Mouse (Mus musculus) lung, postnatal 10 days (tissue): ENCODE results near the gene Mfap4.

Source experiments
- DNase-seq: peaks from one replicate; pipeline ENCODE4 v3.0.0; 2021

The Mfap4 gene

DNA sequence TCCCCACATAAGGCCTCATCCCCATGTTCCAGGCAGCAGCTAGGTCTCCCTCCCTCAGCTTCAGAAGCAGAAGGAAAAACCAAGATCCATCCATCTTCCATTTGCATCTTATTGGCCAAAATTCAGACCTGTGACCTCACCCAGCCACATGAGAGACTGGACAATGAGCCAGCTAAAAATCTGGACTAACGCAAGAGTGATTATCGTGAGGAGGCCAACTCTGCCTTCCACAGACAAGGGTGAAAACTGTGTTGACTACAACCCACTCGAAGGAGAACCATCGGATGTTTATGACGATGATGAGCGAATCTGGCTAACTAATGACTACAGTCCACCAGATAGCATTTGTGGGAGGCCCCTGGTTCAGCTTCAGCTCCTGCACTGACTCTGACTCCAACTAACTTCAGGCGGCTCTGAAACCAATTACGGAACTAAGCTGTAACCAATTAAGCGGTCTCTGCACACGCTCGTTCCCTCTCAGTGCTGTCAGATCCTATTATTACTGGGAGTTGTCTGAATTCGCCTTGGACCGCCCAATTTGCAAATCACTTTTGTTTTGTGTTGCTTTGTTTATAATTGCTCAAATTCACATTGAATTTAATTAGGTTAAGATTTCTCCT, 1.9 kb upstream of the Mfap4 start:
- peak; percentile 41 for DNase-seq

DNA sequence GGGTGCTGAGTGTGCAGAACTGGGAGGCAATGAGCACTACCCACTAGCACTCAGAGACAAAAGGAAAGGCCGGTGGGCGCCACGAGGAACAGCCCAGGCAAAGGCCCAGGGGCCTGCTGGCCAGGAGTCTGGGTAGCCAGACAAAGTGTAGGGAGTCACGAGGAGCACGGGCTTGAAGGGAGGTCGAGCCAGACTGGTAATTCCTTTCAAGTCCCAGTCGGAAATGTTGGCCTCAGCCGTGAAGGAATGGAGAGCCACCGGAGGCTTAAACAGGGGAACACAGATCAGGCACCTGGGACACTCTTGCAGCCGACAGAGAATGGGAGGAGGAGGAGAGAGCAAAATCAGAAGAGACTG, 997 bp upstream of the Mfap4 start:
- peak; percentile 13 for DNase-seq

DNA sequence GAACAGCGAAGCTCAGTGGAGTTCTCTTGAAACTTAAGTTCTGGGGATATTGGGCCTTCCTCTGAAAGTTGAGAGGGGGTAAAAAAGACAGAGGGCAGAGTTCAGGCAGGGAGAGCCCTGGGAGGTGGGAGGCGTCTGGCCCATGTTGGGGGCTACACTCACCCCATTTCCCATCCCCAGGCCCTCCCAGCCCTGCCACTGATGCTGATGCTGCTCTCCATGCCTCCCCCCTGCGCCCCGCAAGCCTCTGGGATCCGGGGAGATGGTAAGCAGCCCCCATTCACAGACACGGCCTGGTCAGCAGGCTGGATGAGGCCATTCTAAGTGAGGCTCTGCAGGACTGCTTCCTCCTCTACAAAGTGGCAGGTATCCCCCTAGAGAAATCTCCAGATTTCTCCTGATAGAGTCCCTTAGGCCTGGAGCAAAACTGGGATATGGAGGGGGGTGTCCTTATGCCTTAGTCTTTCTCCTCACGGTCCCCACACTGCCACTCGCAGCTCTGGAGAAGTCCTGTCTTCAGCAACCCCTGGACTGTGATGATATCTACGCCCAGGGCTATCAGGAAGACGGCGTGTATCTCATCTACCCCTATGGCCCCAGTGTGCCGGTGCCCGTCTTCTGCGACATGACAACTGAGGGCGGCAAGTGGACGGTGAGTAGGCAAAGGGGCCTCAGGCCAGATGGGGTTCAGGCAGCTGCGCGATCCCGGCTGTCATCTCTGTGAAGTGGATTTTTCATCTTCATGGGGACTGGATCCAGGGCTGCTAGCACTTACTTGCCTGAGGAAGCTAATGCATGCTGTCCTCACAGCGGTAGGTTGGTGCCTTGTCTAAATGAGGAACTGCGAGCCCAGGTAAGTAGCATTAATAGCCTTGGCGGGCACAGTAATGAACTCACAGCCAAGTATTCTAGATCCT, 568 bp downstream of the Mfap4 start:
- DNase-seq = peak; percentile 22

DNA sequence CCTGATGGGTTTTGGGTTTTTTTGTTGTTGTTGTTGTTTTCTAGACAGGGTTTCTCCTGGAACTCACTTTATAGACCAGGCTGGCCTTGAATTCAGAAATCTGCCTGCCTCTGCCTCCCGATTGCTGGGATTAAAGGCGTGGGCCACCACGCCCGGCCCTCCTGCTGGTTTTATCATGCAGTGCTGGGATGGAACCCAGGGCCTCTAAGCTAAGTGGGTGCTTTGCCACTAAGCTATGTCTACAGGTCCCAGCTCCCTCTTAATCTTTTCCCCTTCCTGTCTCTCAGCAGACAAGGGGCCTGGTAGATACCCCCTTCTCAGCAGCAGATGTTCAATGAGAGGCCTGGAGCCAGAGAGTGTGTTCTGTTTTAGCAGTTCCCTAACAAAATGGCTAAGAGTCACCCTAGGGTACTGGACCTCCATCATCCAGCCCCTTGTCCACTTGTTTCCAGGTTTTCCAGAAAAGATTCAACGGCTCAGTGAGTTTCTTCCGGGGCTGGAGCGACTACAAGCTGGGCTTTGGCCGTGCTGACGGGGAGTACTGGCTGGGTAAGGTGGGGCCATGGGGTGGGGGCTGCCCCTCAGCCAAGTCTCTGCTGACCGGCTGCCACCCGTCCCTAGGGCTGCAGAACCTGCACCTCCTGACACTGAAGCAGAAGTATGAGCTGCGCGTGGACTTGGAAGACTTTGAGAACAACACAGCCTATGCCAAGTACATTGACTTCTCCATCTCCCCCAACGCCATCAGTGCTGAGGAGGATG, 1.4 kb downstream of the Mfap4 start:
- DNase-seq = no peak

DNA sequence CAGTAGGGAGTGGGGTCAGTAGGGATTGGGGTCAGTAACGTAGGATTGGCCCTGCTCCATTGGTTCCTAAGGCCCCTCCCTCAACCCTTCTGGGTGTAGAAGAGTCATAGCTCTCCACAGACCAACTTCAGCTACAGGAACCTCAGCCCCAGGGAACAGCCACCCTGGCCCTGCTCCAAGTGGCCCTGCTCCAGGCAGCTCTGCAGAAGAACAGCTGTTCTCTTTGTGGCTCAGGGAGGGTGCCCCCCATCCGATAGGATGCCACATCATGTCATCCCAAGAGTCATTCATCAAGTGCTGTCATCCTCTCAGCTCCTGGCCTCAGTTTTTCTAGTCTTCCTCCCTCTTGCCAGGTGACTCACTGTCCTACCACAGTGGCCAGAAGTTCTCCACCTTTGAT, 2.2 kb downstream of the Mfap4 start:
- peak; percentile 92 for DNase-seq

DNA sequence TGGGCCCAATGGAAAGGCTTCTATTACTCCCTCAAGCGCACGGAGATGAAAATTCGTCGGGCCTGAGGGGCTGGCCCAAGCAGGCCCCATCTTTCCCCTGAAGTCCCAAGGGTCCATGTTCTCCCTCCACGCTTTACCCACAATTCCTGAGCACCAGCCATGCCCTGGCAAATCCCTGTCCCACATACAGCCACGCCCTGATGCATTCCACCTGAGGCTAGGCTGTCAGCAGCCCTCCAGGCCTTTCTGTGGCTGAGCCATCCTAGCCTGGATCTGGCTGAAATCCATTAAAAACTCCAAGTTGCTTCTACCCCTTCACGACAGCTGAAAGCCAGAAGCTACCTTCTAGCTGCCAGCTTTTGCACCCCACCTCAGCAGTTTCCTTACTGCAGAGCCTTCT, 2.7 kb downstream of the Mfap4 start:
- no peak for DNase-seq

DNA sequence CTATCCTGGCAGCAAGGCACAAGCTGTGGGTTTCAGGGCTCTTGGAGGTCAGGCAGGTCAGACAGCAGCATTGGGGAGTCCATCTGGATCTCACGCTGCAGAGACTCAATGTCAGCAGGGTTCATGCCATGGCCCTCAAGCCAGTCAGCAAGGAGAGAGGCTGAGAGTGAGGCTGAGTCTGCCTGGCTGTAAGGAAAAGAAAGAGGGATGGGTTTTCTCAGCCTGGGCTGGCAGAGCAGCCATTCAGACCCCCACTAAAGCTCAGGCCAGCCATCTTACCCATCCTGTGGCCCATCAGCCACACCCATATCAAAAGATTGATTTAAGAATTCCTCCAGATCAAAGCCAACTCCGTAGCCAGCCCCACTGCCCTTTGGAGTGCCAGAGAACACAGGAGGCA, 3.9 kb downstream of the Mfap4 start:
- no peak for DNase-seq

DNA sequence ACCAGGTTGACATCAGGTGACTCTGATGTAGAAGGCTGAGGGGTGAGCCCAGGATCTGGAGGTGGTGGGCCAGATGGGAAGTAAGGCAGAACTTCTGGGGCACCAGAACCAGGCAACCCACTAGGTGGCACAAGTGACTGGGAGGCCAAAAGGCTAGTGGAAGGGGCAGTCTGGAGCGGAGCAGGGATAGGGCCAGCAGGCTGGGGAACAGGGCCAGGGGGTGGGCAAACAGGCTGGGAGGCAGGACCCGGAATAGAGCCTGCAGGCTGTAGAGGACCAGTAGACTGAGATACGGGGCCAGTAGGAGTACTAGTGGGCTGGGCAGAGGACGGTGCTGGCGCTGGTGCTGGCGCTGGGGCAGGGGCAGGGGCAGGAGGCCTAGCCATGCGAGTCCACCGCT, 4.6 kb downstream of the Mfap4 start:
- DNase-seq = peak; percentile 54

DNA sequence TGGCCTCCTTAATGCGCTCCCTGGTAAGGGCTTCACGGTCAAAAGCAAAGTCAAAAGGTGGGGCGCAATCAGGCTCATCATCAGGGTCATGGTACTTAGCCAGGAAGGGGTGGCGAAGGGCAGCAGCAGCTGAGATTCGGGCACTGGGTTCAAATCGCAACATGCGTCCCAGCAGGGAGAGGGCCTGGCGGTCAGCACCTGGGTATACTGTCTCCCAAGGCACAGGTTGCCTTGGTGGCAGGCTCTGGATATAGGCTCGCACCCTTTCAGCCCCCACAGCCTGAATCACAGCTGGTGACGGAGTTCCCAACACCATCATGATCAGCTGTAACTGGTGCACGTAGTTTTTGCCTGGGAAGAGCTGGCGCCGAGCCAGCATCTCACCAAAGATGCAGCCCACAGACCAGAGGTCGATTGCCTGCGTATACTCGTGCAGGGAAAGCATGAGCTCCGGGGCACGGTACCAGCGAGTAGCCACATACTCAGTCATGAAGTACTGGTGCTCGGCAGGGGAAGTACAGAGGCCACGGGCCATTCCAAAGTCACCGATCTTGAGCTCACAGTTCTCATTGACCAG, 5.8 kb downstream of the Mfap4 start:
- DNase-seq = no peak

DNA sequence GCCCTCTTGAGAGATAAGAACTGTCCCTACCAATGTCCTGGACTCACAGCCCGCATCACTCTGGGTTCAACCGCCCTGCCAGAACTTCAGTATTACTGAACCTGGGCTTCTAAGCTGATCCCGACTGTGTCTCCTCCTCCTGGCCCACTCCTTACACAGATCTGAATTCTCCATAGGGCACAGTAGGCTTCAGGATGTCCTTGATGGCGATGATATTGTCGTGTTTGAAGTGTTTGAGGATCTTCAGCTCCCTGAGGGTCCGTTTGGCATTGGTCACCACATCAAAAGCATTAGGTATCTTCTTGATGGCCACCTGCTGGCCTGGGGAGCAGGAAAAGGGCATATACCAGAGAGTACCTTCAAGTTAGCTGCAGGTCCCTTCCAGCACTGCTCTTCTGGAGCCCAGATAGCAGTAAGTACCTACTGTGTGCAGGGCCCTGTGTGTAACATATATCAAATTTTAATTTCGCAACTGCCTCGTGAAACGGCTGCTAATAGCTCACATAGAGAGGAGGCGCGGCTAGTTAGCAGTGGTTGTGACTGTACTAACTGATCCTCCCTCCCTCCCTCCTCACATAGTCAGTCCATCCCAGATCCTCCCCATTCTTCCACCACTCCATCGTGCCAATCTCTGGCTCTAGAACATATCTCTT, 7.6 kb downstream of the Mfap4 start:
- DNase-seq = no peak

DNA sequence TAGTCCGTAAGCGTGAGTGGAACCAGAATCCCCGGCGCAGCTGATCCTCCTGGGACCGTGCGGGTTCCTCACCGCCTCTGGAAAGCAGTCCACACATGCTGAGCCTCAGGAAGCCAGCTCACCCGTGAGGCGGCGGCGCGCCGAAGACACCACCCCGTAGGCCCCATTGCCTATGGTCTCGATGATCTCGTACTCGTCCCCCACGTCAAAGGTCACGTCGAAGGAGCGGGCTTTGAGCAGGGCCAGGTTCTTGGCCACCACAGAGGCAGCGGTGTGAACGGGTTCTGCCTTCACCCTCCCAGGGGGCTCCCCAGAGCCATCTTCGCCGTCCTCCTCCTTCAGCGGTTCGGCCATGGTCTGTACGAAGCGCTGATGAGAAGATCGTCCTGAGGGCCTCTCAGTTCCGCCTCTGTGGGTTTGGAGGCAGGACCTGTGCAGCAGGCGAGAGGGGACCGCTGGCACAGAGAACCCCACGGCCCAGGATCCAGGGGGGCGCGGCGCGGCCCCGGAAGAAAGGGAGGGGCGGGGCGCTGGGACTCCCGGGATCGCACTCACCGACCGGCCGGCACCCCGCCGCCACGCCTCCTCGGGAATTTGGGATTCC, 8.4 kb downstream of the Mfap4 start:
- DNase-seq = no peak

DNA sequence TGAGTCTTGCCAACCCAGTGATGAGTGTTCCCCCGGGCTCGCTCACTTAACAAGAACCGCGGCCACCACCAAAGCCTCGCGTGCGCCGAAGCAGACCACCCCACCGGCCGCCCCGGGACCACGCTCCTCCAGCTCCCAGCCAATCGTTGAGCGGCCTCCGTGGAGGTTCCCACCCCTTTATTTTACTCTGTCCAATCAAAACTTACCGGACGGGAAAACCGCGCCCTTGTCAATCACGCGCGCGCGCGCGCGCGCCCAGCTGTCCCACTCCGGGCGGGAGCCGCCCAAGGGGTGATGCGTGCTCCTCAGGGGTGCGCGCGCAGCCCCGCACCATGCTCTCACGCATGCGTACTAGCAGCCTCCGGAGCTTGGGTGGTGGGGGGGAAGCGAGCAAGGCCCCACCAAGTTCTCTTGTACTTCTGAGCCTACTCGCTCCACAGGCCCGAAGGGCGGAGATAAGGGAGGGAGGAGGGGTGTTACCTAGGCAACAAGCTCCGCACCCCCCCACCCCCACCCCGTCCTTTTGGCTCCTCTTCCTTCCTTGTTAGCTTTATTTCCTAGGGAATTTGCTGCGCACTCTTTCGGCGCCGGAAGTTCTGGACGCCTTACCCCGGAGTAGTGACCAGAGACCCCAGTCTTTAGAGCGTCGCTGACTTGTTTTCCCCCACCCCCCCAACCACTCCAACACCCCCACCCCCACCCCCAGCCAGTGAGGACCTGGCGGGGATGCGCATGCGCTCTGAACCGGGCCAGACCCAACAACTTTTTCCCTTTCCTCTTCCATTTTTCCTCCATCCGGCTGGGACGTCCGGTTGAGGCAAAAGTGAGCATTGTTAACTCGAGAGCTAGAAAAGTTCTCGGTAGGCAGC, 9.1 kb downstream of the Mfap4 start, which contains the start of gene Mapk7:
Gene Mapk7, minus strand, starts transcription at position 278 of the 869 bp plus-strand sequence.
- DNase-seq = peak; percentile 99

DNA sequence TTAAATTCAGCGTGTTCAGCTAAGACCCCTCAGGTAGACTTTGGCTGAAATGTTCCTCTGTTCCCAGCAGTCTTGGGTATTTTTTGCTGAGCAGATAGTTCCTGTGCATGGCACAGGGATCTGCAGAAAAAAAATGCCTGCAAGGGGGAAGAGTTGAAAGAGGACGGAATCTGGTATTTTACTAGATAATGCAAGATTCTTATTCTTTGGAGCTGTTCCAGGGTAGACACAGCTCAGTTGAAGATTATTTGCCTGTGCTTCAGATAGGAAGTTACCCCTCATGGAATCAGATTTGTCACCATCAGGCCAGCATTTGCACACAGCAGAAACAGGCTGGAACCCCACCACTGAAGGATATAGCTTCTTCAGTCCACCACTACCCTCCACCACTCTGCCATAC, 10.3 kb downstream of the Mfap4 start:
- no peak for DNase-seq

DNA sequence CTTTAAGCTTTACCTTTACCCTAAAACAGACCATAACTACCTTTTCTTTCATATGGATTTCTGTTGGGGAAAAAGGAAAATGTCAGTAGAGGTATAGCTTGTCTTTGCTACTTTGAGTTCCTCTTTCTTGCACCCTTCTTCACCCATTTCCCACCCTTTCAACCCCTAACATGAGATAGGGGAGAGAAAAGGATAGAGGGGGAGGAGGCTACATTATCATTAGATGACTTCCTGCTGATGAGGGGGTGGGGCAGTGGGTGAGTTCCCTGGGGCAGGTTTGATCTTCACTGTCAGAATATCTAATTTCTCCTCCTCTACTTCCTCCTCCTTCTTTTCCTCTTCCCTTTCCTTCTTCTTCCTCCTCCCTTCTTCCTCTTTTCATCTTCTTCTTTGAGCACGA, 12.3 kb downstream of the Mfap4 start:
- DNase-seq = no peak

DNA sequence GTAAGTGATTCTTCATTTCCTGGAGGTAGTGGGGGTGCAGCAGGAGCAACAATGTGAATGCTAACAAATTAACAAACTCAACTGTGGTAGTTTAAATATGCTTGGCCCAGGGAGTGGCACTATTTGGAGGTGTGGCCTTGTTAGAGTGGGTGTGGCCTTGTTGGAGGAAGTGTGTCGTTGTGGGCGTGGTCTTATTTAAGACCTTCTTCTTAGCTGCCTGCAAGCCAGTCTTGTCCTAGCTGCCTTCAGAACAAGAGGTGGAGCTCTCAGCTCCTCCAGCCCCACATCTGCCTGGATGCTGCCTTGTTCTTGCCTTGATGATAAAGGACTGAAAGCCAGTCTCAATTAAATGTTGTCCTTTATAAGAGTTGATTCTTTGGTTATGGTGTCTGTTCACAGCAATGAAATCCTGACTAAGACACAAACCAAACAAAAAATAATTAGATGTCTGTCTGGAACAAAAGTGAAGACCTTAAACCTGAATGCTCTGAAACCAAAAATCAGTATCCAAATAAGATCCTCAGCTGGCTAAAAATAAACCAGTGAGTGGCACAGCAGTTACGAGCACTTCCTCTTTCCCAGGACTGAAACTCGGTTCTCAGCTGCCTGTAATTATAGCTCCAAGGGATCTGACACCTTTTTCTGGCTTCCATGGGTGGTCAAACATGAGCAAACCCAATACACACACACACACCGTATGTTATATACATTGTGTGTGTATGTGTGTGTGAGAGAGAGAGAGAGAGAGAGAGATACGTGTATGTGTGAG, 13.7 kb downstream of the Mfap4 start:
- peak; percentile 57 for DNase-seq

DNA sequence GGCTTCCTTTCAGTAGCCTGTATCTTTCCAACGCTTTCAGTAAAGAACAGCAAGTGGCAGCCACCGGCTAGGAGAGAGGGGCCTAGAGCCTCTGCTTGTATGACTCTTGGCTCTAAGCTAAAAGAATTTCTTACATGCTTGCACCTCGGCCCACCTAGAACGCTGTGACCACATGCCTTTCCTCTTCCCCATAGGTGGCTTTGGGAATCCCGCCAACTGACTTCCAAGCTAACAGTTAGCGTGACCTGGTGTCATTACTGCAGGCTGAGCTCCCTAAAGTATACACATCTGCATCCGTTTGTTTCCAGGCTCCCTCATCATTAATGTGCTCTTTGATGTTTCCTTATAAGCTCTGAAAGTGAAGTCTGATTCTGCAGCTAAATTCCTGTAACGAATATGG, 18.7 kb downstream of the Mfap4 start:
- DNase-seq = no peak

DNA sequence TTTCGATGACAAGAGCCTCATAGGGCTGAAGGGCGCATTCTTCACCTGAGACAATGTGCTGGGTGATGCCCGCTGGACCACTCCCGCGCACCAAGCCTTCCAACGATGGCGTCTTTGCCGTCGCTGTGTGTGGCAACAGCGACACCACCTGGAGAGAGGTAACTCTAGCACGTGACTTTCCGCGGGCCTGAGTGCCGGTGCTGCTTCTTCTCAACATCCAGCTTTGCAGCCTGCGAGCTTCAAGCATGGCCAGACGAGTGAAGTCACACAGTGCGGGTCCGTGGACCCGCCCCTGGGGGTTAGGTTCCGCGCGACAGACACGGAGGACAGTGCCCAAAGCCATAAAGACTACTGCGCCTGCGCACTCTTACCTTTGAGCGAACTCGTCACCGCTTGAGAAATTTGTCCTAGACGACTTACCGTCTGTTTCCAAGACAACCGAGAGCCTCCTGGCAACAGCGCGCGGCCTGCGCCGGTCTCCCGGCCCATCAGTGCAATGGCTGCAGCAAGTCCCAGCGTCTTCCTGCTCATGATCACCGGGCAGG, 19.6 kb downstream of the Mfap4 start, which contains the start of gene B9d1:
Gene B9d1, plus strand, starts transcription at position 432 of the 545 bp plus-strand sequence.
- peak; percentile 97 for DNase-seq

DNA sequence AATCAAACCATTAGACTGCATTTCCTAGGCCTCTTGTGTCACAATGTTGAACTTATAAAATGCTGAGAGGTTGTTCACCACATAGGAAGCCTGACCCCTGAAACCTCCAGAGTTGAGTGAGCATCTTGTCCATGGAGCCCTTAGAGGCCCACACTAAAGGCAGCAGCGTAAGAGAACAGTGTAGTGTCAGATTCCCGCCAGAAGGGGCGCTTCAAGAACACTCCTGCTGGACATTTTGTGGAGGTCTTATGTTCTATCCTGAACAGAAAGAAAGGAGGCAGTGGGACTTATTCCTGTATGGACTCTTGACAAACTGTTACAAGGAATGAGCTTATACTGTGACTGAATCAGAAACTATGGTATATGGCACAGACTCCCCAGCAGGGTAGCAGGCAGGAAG, 29.7 kb downstream of the Mfap4 start:
- peak; percentile 75 for DNase-seq

DNA sequence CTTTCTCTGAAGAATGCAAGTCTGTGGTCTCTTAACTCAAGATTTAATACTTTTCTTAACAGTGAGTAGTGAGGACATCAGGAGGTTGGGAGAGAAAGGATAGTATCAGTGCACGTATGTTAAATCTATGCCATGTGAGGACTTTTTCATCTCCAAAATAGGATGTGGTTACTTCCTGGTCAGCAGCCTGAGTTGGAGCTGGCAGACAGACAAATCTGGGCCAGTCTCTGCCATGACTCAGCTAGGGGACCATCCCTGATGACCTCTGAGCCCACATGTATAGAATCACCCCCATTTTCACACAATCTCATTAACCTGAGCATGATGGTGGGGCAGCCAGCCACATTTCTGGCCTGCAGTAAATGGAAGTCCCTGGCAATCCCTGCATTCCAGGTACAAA, 32.7 kb downstream of the Mfap4 start:
- no peak for DNase-seq

DNA sequence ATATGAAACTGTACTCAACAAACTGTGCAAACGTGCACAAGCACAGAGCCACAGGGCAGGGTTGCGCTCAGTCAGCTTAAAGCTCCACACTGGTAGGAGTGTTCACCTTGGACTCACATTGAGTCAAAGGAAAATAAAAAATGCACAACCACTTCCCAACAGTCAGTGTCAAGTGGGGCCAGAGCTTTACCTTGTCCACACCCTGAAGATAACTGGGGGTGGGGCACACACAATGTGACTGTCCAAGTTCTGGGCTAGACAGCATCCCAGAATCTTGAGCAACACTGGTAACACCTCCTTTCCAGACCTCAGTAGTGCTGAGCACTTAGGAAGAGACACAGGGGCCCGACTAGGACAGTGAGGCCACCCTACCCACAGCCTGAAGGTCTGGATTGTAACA, 33.6 kb downstream of the Mfap4 start:
- DNase-seq = no peak
